In the genomic region with DNA sequence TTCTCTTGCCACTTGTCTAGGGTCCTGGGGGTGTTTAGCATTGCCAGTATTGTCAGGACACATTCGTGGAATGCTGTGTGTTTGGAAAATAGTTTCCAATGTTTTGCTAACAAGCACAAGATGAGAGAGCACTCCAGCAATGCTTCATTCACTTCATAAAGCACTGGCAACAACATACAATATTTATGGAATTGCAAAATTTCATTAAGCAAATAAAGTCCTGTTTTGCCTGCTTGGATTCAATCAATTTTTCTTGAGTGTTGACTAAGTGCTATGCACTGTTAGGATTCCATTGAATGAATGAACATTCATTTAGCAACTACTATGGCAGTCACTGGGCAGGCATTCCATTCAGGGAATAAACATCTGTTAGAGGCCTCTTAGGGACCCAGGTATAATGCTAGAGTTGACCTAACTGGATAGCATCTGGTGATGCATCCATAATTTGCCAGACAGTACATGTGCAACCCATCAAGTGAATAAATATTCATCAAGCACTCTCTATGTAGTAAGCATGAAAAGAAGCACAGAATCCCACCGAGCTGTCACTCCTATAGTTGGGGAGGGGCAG, we compare ENCODE assay signal across 29 mouse cellular contexts.
DNase-seq lines count a peak whose midpoint lies in the region; ATAC-seq and TF ChIP-seq lines count a peak whose summit lies in the region.
"Had no signal": no experiment of that assay in that cellular context is flagged by ENCODE, and none has a peak within 500 bp of the region (broad histone marks: within the 10 kb centered on the region; RNA-seq: fewer than 3 reads in every experiment).

No protein-coding gene starts in this region.

- H3K27me3 ChIP-seq in heart, embryonic 12.5 days (replicated peaks), result no peaks in the 10 kb centered on the region
- H3K27me3 ChIP-seq in midbrain, embryonic 14.5 days (ENCODE audit: control insufficient read depth, insufficient read depth, low read length), result no peaks in the 10 kb centered on the region
- no peaks in the 10 kb centered on the region for H3K27me3 ChIP-seq in midbrain, embryonic 13.5 days
- H3K27me3 ChIP-seq: CH12.LX; embryonic facial prominence, embryonic 12.5 days; forebrain, embryonic 13.5 days; heart, embryonic 13.5 days; hindbrain, embryonic 12.5 days; intestine, embryonic 15.5 days had no signal

- no peaks in the 10 kb centered on the region for H3K9me3 ChIP-seq in heart, embryonic 12.5 days (replicated peaks)
- H3K9me3 ChIP-seq in midbrain, embryonic 14.5 days (ENCODE audit: control insufficient read depth, low read length), result no peaks in the 10 kb centered on the region
- no peaks in the 10 kb centered on the region for H3K9me3 ChIP-seq in midbrain, embryonic 13.5 days
- H3K9me3 ChIP-seq: embryonic facial prominence, embryonic 12.5 days; forebrain, embryonic 10.5 days; forebrain, embryonic 13.5 days; heart, embryonic 13.5 days; hindbrain, embryonic 12.5 days; intestine, embryonic 15.5 days had no signal

- 70% methylated on average over 2 of the region's 2 CpGs for WGBS in heart, embryonic 12.5 days
- 77% methylated on average over 2 of the region's 2 CpGs for WGBS in midbrain, embryonic 14.5 days
- 65% methylated on average over 2 of the region's 2 CpGs for WGBS in midbrain, embryonic 13.5 days

- no peaks in the 10 kb centered on the region for H3K36me3 ChIP-seq in heart, embryonic 12.5 days
- no peaks in the 10 kb centered on the region for H3K36me3 ChIP-seq in midbrain, embryonic 14.5 days (ENCODE audit: control insufficient read depth, insufficient read depth, low read length)
- H3K36me3 ChIP-seq in midbrain, embryonic 13.5 days, result no peaks in the 10 kb centered on the region
- H3K36me3 ChIP-seq: embryonic facial prominence, embryonic 12.5 days; forebrain, embryonic 10.5 days; G1E; heart, embryonic 13.5 days; hindbrain, embryonic 12.5 days; intestine, embryonic 15.5 days had no signal

- H3K4me2 ChIP-seq in heart, embryonic 12.5 days, result no peak overlapping the region
- no peak overlapping the region for H3K4me2 ChIP-seq in midbrain, embryonic 14.5 days (ENCODE audit: low read length)
- no peak overlapping the region for H3K4me2 ChIP-seq in midbrain, embryonic 13.5 days (replicated peaks)
- H3K4me2 ChIP-seq: embryonic facial prominence, embryonic 12.5 days; forebrain, embryonic 13.5 days; heart, embryonic 13.5 days; hindbrain, embryonic 12.5 days; intestine, embryonic 15.5 days had no signal

- TF ChIP-seq CTCF in brain, embryonic 14.5 days (IDR thresholded peaks at IDR 0.05; ENCODE audit: borderline replicate concordance, extremely low read depth, insufficient read depth, insufficient read length), result no peak

- H3K4me1 ChIP-seq in heart, embryonic 12.5 days (replicated peaks), result peaks cover 2% of the 10 kb centered on the region; the same call in 1 of the 2 replicates
- no peaks in the 10 kb centered on the region for H3K4me1 ChIP-seq in midbrain, embryonic 14.5 days (ENCODE audit: control insufficient read depth, insufficient read depth, low read length)
- no peaks in the 10 kb centered on the region for H3K4me1 ChIP-seq in midbrain, embryonic 13.5 days (replicated peaks)
- H3K4me1 ChIP-seq: embryonic facial prominence, embryonic 12.5 days; forebrain, embryonic 10.5 days; forebrain, embryonic 13.5 days; hindbrain, embryonic 12.5 days; intestine, embryonic 15.5 days had no signal

- ATAC-seq in heart, embryonic 12.5 days (ENCODE audit: insufficient number of reproducible peaks, low FRiP score), result no peak
- no peak for ATAC-seq in midbrain, embryonic 14.5 days (ENCODE audit: low FRiP score, low TSS enrichment)
- no peak for ATAC-seq in midbrain, embryonic 13.5 days
- ATAC-seq: activated CD4-positive, CD25-positive, alpha-beta regulatory T cell, adult 4 months; forebrain, embryonic 13.5 days; forebrain, embryonic 16.5 days; hindbrain, embryonic 16.5 days; intestine, embryonic 15.5 days had no signal

- no peak overlapping the region for H3K27ac ChIP-seq in heart, embryonic 12.5 days (ENCODE audit: poor library complexity, severe bottlenecking)
- H3K27ac ChIP-seq in midbrain, embryonic 14.5 days (replicated peaks; ENCODE audit: low read depth, low read length), result no peak overlapping the region
- H3K27ac ChIP-seq in midbrain, embryonic 13.5 days, result no peak overlapping the region
- H3K27ac ChIP-seq: embryonic facial prominence, embryonic 12.5 days; forebrain, embryonic 10.5 days; forebrain, embryonic 13.5 days; gastrocnemius, adult 2 months; heart, embryonic 13.5 days; hindbrain, embryonic 12.5 days; intestine, embryonic 15.5 days had no signal

- peak; percentile 57 for DNase-seq in heart, adult 11 months
- DNase-seq in midbrain, embryonic 14.5 days, result peak; percentile 12
- peak; percentile 23 for DNase-seq in brain, embryonic 14.5 days (ENCODE audit: low read depth)
- no peak for DNase-seq in MN1 (ENCODE audit: low spot score)
- DNase-seq: adrenal gland, adult 8-10 months; adrenal gland, postnatal 25 days; B cell, adult 2 months; cerebellum, adult 18-20 months; cerebellum, adult 9-10 months; cerebellum, postnatal 14 days; gastrocnemius, adult 2 months; gastrocnemius, postnatal 14 days; heart, adult 18-20 months; heart, postnatal 14 days; heart, postnatal 4 days; kidney, adult 18-20 months had no signal

- H3K4me3 ChIP-seq in heart, embryonic 12.5 days, result no peak overlapping the region
- H3K4me3 ChIP-seq in midbrain, embryonic 14.5 days (replicated peaks; ENCODE audit: low read depth, low read length), result no peak overlapping the region
- H3K4me3 ChIP-seq in midbrain, embryonic 13.5 days (replicated peaks), result no peak overlapping the region
- H3K4me3 ChIP-seq: embryonic facial prominence, embryonic 12.5 days; forebrain, embryonic 10.5 days; forebrain, embryonic 13.5 days; gastrocnemius, adult 2 months; heart, embryonic 13.5 days; hindbrain, embryonic 12.5 days; intestine, embryonic 15.5 days had no signal

- no peak overlapping the region for H3K9ac ChIP-seq in heart, embryonic 12.5 days
- H3K9ac ChIP-seq in midbrain, embryonic 14.5 days (replicated peaks; ENCODE audit: low read length), result no peak overlapping the region
- no peak overlapping the region for H3K9ac ChIP-seq in midbrain, embryonic 13.5 days (replicated peaks)
- H3K9ac ChIP-seq: embryonic facial prominence, embryonic 12.5 days; forebrain, embryonic 13.5 days; heart, embryonic 13.5 days; hindbrain, embryonic 12.5 days; intestine, embryonic 15.5 days had no signal

- no peak for TF ChIP-seq POLR2A in brain, embryonic 14.5 days (IDR thresholded peaks at IDR 0.05; ENCODE audit: borderline replicate concordance, extremely low read depth, insufficient read depth, insufficient read length, poor library complexity, severe bottlenecking)
